Mouse (Mus musculus) forelimb bud, embryonic 11.5 days (tissue): ENCODE measurements around the gene Ccdc148.

Experiments
- DNase-seq: peaks from one replicate; pipeline ENCODE4 v3.0.0-alpha.2; 2012; ENCODE audit warnings: low read depth, low spot score

The Ccdc148 gene

DNA sequence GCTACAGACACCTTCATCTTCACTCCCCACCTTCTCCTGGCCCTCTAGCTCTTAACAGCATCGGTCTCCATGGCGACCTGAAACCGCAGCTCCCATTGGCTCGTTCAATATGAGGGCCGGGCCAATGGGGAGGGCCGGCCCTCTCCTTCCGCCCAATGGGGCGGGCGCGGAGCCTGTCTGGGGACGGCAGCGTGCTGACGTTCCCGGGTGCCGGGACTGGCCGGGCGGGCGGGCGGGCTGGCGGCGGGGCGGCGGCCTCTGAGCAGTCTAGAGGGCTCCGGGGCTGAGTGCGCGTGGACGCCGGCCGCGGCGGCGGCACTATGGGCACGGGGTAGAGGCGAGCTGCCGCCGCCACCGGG lies at the start of gene Ccdc148, which contains the start of gene Pkp4:
Gene Ccdc148, minus strand, starts transcription at position 79 of the 359 bp plus-strand sequence.
Gene Pkp4, plus strand, starts transcription at position 246 of the 359 bp plus-strand sequence.
- peak; percentile 94 for DNase-seq

GRCm38 (mm10) chr2:59208276-59208675 lies 47.8 kb upstream of the Ccdc148 start:
- DNase-seq: no peak

- DNase-seq: no peak
Observed at GRCm38 (mm10) chr2:59207725-59208124, 47.2 kb upstream of the Ccdc148 start.

DNA sequence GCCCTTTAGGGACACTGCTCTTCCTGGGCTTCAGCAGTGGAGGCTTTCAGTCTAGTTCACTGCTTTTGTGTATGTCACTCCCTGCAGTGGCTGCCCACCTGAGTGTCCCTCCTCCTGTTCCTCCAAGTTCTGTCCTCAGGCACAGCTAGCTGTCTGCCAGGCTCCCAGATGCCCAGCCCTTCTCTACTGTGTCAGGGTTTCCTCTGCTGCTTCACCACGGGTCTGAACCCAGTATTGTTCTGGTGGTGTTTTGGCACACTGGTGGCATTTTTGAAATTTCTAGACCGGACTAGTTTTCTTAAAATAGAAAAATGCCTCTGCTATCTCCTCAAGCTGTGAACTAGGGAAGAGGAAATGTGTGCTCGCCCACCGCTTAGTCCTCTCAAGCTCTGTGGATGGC lies 46.8 kb upstream of the Ccdc148 start:
- no peak for DNase-seq

- no peak for DNase-seq
Observed at GRCm38 (mm10) chr2:59206190-59206589, 45.7 kb upstream of the Ccdc148 start.

DNA sequence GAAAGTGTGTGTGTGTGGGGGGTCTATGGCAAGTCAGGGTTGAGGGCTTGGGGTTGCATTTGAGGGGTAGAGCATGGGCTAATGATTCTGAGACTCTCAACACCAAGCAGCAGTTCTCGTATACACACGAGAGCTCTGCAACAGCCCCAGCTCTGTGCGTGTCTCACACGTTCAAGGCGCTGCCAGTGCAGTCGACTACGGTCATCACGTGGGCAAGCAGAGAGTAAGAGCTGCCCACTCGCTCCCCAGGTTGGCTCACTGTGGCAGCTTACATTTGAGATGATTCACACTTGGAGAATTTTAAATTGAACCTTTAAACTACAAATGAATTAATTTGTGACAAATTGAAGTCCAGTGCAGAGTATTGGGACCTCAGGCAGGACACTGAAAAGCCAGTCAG lies 44.6 kb upstream of the Ccdc148 start:
- DNase-seq: no peak

DNA sequence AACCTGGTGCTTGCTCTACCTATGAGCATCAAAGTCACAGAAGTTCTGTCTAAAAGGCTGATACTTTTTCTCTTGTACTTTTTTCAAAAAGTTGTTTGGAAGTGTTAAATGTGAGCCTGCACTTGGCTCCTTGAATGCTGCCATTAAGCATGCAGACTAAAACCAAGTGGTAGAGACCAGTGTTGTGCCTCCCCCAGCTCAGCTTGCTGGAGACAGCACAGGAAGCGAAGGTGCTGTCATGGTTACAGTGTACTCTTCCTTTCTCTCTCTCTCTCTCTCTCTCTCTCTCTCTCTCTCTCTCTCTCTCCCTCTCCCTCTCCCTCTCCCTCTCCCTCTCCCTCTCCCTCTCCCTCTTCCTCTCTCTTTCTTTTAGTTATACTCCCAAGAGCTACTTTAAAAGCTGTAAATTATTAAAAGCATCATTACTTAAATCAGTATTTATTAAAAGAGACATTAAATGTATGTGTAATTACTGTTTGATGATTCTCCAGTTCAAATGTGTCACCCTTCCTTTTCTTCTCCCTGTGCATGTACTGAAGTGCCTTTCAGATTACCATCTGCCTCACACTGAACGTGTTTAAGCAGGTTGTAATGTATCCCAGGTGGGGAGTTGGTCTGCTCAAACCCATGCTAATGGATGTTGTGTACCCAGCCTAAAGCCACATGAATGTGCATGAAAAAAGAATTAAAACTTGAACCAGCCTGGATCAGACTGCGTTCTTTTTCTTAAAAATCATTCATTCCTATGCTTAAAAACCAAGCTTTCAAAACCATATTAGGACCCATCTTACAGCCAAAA lies 43.3 kb upstream of the Ccdc148 start:
- peak; percentile 37 for DNase-seq

DNA sequence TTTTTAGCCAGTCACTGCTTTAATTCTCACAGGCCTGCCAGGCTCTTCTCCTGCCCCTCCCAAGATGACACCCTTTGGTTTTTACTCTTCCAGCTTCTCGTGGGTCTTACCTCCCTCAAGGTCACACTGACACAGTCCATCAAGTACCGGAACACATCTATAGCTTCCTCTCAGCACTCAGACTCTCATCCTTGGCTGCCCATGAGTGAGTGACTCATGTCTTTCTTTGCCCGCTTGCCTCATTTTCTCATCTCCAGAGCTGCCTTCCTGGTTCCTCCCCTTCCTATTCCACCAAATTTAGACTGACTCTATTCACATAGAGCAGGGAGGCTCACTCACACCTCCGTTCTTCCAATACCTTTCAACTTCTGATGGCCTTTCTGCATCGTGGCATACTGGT lies 42.4 kb upstream of the Ccdc148 start:
- DNase-seq: no peak

DNA sequence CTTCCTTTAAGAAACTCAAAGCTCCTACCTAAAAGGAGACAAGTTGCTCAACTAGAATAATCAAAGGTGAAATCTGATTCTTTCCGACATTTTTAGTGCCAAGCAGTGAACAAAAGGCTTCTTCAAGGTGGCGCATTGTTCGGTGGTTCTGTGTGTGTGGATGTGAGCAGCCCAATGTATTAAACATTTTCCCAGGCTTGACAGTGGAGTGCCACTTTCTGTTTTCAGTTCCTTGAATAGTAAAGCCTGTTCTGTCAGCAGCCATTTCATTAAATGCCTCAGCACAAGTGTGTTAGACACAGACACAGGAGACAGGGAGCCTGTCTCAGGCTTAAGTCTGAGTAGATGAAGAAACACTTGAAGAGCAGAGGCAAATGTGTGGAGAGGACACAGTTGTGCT lies 40.0 kb upstream of the Ccdc148 start:
- no peak for DNase-seq

DNA sequence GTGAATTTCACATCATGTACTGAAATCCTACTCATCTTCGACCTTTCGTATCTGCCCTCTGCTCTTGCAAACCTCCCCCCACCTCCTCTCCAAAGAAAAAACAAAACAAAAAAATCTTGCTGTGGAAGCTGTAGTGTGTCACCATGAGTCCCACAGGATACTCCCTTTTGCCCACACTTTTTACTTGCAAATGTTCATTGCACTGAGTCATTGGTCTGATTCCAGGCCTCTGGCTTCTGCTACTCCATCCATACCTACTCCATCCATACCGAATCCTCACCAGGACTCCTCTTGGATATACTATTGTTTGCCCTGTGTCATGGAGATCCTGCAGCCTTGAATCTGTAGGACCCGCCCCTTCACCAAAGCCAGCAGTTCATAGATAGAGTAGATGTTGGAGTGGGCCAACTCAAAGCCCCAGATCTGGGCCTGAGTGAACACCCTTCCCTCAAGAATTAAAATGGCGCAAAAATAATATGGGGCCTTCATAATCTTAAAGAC lies 39.0 kb upstream of the Ccdc148 start:
- no peak for DNase-seq

DNA sequence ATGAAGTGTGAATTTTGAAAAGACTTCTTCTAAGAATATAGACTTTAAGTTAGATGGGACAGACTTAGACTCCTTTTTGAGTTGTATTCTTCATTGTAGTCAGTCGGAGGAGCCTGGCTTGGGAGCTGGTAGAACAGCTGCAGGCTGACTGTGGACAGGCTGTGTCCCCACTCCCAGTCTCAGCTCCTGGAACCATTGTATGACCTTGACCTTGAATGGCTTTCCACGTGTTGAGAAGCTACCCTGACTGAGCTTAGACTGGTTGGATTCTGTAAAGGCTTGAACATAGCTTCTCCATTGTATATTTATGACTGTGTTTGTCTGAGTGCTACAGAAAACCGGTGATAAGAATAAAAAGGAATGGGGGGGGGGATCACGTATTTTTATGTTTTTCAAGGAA lies 36.7 kb upstream of the Ccdc148 start:
- no peak for DNase-seq

- DNase-seq: no peak
Observed at GRCm38 (mm10) chr2:59193117-59193516, 32.6 kb upstream of the Ccdc148 start.

- no peak for DNase-seq
Observed at GRCm38 (mm10) chr2:59191466-59191865, 31.0 kb upstream of the Ccdc148 start.

DNA sequence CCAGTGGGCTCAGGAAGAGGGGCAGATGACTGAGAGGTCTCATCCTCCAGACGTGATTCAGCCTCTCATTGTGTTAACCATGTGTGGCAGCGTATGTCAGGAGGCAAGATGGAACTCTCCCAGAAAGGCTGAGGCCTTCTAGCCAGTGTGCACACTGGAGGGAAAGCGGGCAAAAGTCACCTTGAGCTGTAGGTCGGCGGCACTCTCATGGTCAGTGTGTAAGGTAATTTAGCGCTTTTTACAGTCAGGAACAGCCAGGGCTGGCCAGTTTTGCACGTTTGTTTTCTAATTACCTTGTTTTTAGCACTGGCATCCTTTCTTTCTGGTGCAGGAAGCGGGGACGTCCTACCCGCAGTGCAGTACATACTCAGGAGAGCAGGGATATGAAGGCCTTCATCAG lies 29.7 kb upstream of the Ccdc148 start:
- no peak for DNase-seq

- DNase-seq: no peak
Observed at GRCm38 (mm10) chr2:59189661-59190185, 29.2 kb upstream of the Ccdc148 start.

DNA sequence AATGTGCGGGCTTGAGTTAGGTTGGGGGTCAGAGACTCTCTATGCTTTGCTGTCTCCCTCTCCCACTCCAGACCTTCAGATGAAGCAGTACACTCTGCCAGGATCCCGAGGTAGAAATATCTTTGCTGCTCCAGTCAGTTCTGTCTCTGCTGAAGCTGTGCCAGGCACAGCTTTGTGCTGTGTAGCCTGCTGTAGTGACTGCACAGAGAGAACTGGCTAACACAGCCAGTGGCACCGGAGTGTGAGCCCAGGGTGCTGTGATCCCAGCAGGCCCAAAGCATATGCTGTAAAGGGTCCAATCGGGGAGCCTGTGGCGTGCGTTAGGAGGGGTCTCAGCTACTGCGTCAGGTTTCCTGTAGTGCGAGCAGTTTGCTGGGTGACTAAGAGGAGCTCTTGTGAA lies 27.8 kb upstream of the Ccdc148 start:
- no peak for DNase-seq

DNA sequence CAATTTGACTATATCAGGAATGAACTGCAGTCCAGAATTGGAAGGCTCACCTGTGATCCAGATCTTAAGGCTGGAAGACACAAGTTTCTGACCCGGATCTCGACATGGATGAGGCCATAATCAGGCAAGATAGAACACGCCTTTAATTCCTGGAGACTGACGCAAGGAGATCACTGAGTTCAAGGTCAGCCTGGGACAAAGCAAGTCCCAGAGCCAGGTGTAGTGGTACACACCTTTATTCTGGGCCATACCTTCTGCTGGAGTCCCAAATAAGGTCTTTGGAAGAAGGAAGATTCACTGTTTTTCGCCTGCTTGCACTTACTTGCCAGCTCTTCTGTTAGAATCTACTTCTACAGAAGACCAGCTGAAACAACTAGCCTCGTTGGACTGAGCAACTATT lies 26.5 kb upstream of the Ccdc148 start:
- no peak for DNase-seq

- no peak for DNase-seq
Observed at GRCm38 (mm10) chr2:59186122-59186521, 25.6 kb upstream of the Ccdc148 start.

- DNase-seq: no peak
Observed at GRCm38 (mm10) chr2:59184107-59185064, 23.9 kb upstream of the Ccdc148 start.

GRCm38 (mm10) chr2:59183541-59183940 lies 23.1 kb upstream of the Ccdc148 start:
- DNase-seq: no peak

- DNase-seq: no peak
Observed at GRCm38 (mm10) chr2:59181321-59182113, 21.0 kb upstream of the Ccdc148 start.
